Mouse (Mus musculus) testis, postnatal 10 days (tissue): ENCODE data around the gene Cpa5.

Source experiments
- DNase-seq: peaks from one replicate; pipeline ENCODE4 v3.0.0; 2021; ENCODE audit warnings: low spot score

Cpa5 gene

GRCm38 (mm10) chr6:30644462-30644861 is 33.7 kb downstream of the Cpa5 start:
- DNase-seq, result no peak

GRCm38 (mm10) chr6:30645379-30645778 is 34.6 kb downstream of the Cpa5 start:
- DNase-seq, result no peak

- DNase-seq, result no peak
Observed at GRCm38 (mm10) chr6:30649651-30650296, 39.0 kb downstream of the Cpa5 start.

- DNase-seq, result no peak
Observed at GRCm38 (mm10) chr6:30652425-30653188, 41.8 kb downstream of the Cpa5 start.

- DNase-seq, result no peak
Observed at GRCm38 (mm10) chr6:30653518-30653917, 42.7 kb downstream of the Cpa5 start.

- no peak for DNase-seq
Observed at GRCm38 (mm10) chr6:30654402-30654859, 43.6 kb downstream of the Cpa5 start.

GRCm38 (mm10) chr6:30654932-30655331 is 44.1 kb downstream of the Cpa5 start:
- DNase-seq, result no peak

GRCm38 (mm10) chr6:30657279-30657678 is 46.5 kb downstream of the Cpa5 start:
- no peak for DNase-seq

GRCm38 (mm10) chr6:30658619-30659018 is 47.8 kb downstream of the Cpa5 start:
- no peak for DNase-seq

- no peak for DNase-seq
Observed at GRCm38 (mm10) chr6:30664776-30665175, 54.0 kb downstream of the Cpa5 start.

- DNase-seq, result no peak
Observed at GRCm38 (mm10) chr6:30665296-30665695, 54.5 kb downstream of the Cpa5 start.

GRCm38 (mm10) chr6:30666043-30666442 is 55.2 kb downstream of the Cpa5 start:
- no peak for DNase-seq

GRCm38 (mm10) chr6:30667585-30667984 is 56.8 kb downstream of the Cpa5 start:
- DNase-seq, result no peak

GRCm38 (mm10) chr6:30671696-30672095 is 60.9 kb downstream of the Cpa5 start:
- DNase-seq, result no peak

- DNase-seq, result peak; percentile 68
Observed at GRCm38 (mm10) chr6:30673764-30674561, 63.2 kb downstream of the Cpa5 start.

- DNase-seq, result no peak
Observed at GRCm38 (mm10) chr6:30674714-30675280, 64.0 kb downstream of the Cpa5 start.

- DNase-seq, result peak; percentile 54
Observed at GRCm38 (mm10) chr6:30675281-30675771, 64.5 kb downstream of the Cpa5 start.

- no peak for DNase-seq
Observed at GRCm38 (mm10) chr6:30676506-30676905, 65.7 kb downstream of the Cpa5 start.

- no peak for DNase-seq
Observed at GRCm38 (mm10) chr6:30677591-30677990, 66.8 kb downstream of the Cpa5 start.

GRCm38 (mm10) chr6:30678482-30678881 is 67.7 kb downstream of the Cpa5 start:
- DNase-seq, result no peak

- no peak for DNase-seq
Observed at GRCm38 (mm10) chr6:30679567-30679966, 68.8 kb downstream of the Cpa5 start.

- no peak for DNase-seq
Observed at GRCm38 (mm10) chr6:30680442-30680841, 69.6 kb downstream of the Cpa5 start.
